Mouse (Mus musculus) layer of hippocampus, postnatal 10 days (tissue): Measurements from ENCODE around the gene Naaa. TPM values are rescaled to one million over a fixed set of nuclear protein-coding genes. Genes with fewer than 3 reads are reported as not detected.

Experiments
- DNase-seq, 2 experiments: peaks; one replicate each; pipeline ENCODE4 v3.0.0; 2021; ENCODE audit warnings: low spot score in 2 of 2
- total RNA-seq, 2 experiments: library from RNA; stranded (reverse); gene quantifications; 2 replicates each; pipeline ENCODE4 v1.2.3; 2021

The Naaa gene
- total RNA-seq, 2 experiments from 2014 or later, result 28.8 to 32.0 TPM

- DNase-seq, result peak; percentile 80 to 82
These were observed 14.1 kb downstream of the Naaa start for GRCm38 (mm10) chr5:92263761-92264359.

GRCm38 (mm10) chr5:92262646-92263045 is 15.3 kb downstream of the Naaa start:
- no peak for DNase-seq

- no peak for DNase-seq
These were observed 21.8 kb downstream of the Naaa start, which contains the start of gene Ppef2 for GRCm38 (mm10) chr5:92256218-92256617. Gene Ppef2 (minus strand): TSS chr5:92256278.

- DNase-seq, result no peak
These were observed 23.5 kb downstream of the Naaa start for GRCm38 (mm10) chr5:92254476-92254875.

GRCm38 (mm10) chr5:92252797-92253343 is 25.1 kb downstream of the Naaa start:
- DNase-seq, result peak; percentile 33 to 39

GRCm38 (mm10) chr5:92252031-92252430 is 25.9 kb downstream of the Naaa start:
- DNase-seq, result no peak

GRCm38 (mm10) chr5:92248614-92249013 is 29.4 kb downstream of the Naaa start:
- DNase-seq, result no peak

- DNase-seq, result no peak
These were observed 32.5 kb downstream of the Naaa start for GRCm38 (mm10) chr5:92245483-92245882.

- no peak for DNase-seq
These were observed 33.1 kb downstream of the Naaa start for GRCm38 (mm10) chr5:92244900-92245299.

GRCm38 (mm10) chr5:92240769-92241168 is 37.2 kb downstream of the Naaa start:
- DNase-seq, result no peak

GRCm38 (mm10) chr5:92239333-92240232 is 38.4 kb downstream of the Naaa start:
- DNase-seq, result peak; percentile 78 to 82

GRCm38 (mm10) chr5:92234939-92235557 is 42.9 kb downstream of the Naaa start:
- DNase-seq, result no peak

- no peak for DNase-seq
These were observed 44.6 kb downstream of the Naaa start for GRCm38 (mm10) chr5:92233366-92233765.

- no peak for DNase-seq
These were observed 46.1 kb downstream of the Naaa start for GRCm38 (mm10) chr5:92231836-92232235.

GRCm38 (mm10) chr5:92230306-92230705 is 47.7 kb downstream of the Naaa start:
- no peak for DNase-seq

- no peak for DNase-seq
These were observed 48.5 kb downstream of the Naaa start for GRCm38 (mm10) chr5:92229514-92229913.

GRCm38 (mm10) chr5:92228776-92229175 is 49.2 kb downstream of the Naaa start:
- DNase-seq, result no peak

- DNase-seq, result no peak
These were observed 50.2 kb downstream of the Naaa start for GRCm38 (mm10) chr5:92227782-92228181.

- no peak for DNase-seq
These were observed 57.6 kb downstream of the Naaa start for GRCm38 (mm10) chr5:92220287-92220902.

GRCm38 (mm10) chr5:92219826-92220225 is 58.1 kb downstream of the Naaa start:
- no peak for DNase-seq
